Mouse (Mus musculus): Measurements from ENCODE around the gene Prpf18. TPM values are rescaled to one million over a fixed set of nuclear protein-coding genes. Genes with fewer than 3 reads are reported as not detected.

Prpf18 gene
- polyA plus RNA-seq, 1 experiment from 2014 or later: 16.2 TPM

DNA sequence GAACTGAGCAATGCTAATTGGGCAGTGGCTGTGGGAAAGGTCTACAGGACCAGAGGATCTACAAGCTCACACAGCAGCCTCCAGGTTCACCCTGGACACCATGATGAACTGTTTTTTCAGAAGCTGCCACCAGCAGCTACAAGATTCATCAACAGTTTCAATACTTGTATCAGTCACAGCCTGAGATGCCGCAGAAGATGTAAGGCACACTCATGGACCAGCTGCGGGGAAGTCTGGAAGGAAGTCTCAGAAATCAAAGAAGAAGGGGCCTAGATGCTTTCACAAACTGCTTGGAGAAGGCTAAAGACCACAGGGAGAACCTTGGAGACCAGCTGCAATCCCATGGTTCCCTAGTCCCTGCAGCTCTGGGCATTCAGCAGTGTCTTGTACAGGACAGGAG lies 2.3 kb downstream of the Prpf18 start:
- no peak for DNase-seq
- TF ChIP-seq CTCF (IDR thresholded peaks at IDR 0.05; ENCODE audit: low read depth): no peak
- no peak for TF ChIP-seq EP300 (IDR thresholded peaks at IDR 0.05; ENCODE audit: low read depth)
- Histone ChIP-seq H3K9ac (replicated peaks) (no peak overlapping the region), H3K36me3 (replicated peaks; ENCODE audit: insufficient read depth, low read length) (peaks cover 22% of the 10 kb centered on the region), H3K4me1 (ENCODE audit: insufficient read depth) (peaks cover 14% of the 10 kb centered on the region), H3K4me3 (ENCODE audit: low read depth, low read length) (no peak overlapping the region), H3K27ac (ENCODE audit: low read depth) (no peak overlapping the region; the same call in 1 of the 2 replicates), H3K27me3 (ENCODE audit: insufficient read depth, low read length) (no peaks in the 10 kb centered on the region), H3K9me3 (ENCODE audit: low read length) (no peaks in the 10 kb centered on the region), H3K4me2 (ENCODE audit: low read depth, low read length) (peak overlapping the region; percentile 67; the same call in 1 of the 2 replicates)
- no peak for ATAC-seq
- WGBS (ENCODE audit: insufficient replicate concordance): 92% methylated on average over 2 of the region's 2 CpGs

DNA sequence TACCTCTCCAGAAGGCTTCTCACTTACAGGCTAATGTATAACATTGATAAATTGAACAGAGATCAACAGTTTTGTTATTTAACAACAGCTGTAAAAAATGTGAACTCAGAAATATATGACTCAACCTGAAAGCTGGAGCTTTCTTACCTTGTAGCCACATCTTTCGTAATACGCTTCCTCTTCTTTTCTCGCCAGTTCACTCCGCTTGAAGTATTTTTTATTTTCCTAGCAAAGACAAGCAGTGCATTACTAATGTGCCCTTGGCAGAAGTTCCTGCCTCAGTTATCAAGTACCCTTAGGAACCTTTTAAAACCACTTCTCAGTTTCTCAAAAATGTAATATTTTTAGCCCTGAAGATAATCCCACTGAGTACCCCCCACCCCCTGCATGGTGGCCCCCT lies 3.8 kb downstream of the Prpf18 start:
- 75% methylated on average over 4 of the region's 4 CpGs for WGBS (ENCODE audit: insufficient replicate concordance)
- Histone ChIP-seq H3K36me3 (replicated peaks; ENCODE audit: insufficient read depth, low read length) (peaks cover 30% of the 10 kb centered on the region), H3K27me3 (ENCODE audit: insufficient read depth, low read length) (no peaks in the 10 kb centered on the region), H3K27ac (ENCODE audit: low read depth) (no peak overlapping the region), H3K9ac (replicated peaks) (no peak overlapping the region), H3K4me2 (ENCODE audit: low read depth, low read length) (no peak overlapping the region), H3K9me3 (ENCODE audit: low read length) (no peaks in the 10 kb centered on the region), H3K4me1 (ENCODE audit: insufficient read depth) (peaks cover 14% of the 10 kb centered on the region), H3K4me3 (ENCODE audit: low read depth, low read length) (no peak overlapping the region)
- DNase-seq (no peak), ATAC-seq (no peak)
- no peak for TF ChIP-seq CTCF (IDR thresholded peaks at IDR 0.05; ENCODE audit: low read depth)
- TF ChIP-seq EP300 (IDR thresholded peaks at IDR 0.05; ENCODE audit: low read depth): no peak

DNA sequence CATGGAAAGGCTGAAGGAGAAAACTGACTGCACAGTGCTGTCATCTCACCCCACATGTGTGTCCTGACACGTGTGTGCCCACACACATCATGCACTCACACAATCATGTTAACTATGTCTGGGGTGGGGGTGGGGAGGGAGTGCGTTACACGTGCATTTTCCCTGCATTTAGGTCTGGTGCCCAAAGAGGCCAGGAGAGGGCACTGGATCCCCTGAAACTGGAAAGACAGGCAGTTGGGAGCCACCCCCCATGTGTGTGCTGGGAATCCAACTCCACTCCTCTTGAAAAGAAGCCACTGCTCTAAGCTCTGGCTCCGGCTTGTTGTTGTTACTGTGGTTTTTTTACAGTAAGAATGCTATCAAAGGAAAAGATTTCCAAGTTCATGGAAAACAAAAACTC lies 6.8 kb downstream of the Prpf18 start:
- H3K36me3 ChIP-seq (replicated peaks; ENCODE audit: insufficient read depth, low read length): peaks cover 49% of the 10 kb centered on the region
- WGBS (ENCODE audit: insufficient replicate concordance): 87% methylated on average over 4 of the region's 4 CpGs

DNA sequence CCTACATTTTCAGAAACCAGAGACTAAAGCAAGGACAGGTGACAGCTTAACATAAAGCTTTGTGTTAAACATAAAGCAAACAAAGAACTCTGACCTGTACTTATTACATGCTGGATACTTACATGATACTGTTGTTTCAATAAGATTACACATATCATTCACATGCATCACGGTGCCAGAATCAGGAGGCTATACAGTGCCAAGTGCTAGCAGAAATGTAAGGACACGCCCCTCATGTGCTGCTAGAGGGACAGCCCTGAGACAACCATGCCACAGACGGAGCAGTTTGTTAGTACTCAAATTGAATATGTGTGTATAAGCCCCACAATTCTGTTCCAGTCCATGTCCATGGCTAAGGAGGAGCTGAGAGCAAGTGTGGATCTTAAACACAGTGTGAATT lies 13.7 kb downstream of the Prpf18 start:
- WGBS (ENCODE audit: insufficient replicate concordance): 83% methylated on average over 3 of the region's 3 CpGs
- ATAC-seq (no peak), DNase-seq (no peak)
- no peak for TF ChIP-seq CTCF (IDR thresholded peaks at IDR 0.05; ENCODE audit: low read depth)
- TF ChIP-seq EP300 (IDR thresholded peaks at IDR 0.05; ENCODE audit: low read depth): no peak
- Histone ChIP-seq H3K4me3 (ENCODE audit: low read depth, low read length) (no peak overlapping the region), H3K4me1 (ENCODE audit: insufficient read depth) (no peaks in the 10 kb centered on the region), H3K27ac (ENCODE audit: low read depth) (no peak overlapping the region), H3K27me3 (ENCODE audit: insufficient read depth, low read length) (no peaks in the 10 kb centered on the region), H3K9ac (replicated peaks) (no peak overlapping the region), H3K36me3 (replicated peaks; ENCODE audit: insufficient read depth, low read length) (peaks cover 76% of the 10 kb centered on the region), H3K9me3 (ENCODE audit: low read length) (no peaks in the 10 kb centered on the region), H3K4me2 (ENCODE audit: low read depth, low read length) (no peak overlapping the region)

More for the DNA sequence above, 6.8 kb downstream of the Prpf18 start:
- H3K4me1 ChIP-seq (ENCODE audit: insufficient read depth): peaks cover 9% of the 10 kb centered on the region
- H3K4me3 ChIP-seq (ENCODE audit: low read depth, low read length): no peak overlapping the region
- no peaks in the 10 kb centered on the region for H3K9me3 ChIP-seq (ENCODE audit: low read length)
- ATAC-seq (no peak), DNase-seq (no peak)
- H3K4me2 ChIP-seq (ENCODE audit: low read depth, low read length): no peak overlapping the region
- no peaks in the 10 kb centered on the region for H3K27me3 ChIP-seq (ENCODE audit: insufficient read depth, low read length)
- no peak overlapping the region for H3K27ac ChIP-seq (ENCODE audit: low read depth)
- no peak for TF ChIP-seq EP300 (IDR thresholded peaks at IDR 0.05; ENCODE audit: low read depth)
- no peak overlapping the region for H3K9ac ChIP-seq (replicated peaks)

DNA sequence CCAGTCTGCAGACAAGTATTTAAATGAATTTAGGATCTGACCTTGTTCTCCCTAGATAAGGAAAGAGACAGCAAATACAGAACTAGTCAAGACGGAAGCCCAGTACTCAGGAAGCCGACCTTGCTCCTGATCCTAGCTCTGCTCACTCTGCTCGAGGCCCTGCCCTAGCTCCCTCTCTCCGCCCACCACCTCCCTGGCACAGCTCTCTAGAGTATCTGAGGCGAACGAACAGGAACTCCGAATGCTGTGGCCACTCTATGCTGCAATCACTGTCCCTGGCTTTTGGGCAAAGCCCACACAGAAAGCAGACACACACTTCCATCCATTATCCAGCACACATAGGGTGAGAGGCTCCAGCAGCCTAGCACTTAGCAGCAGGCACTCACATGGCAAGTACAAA lies 15.3 kb downstream of the Prpf18 start:
- no peak overlapping the region for H3K9ac ChIP-seq (replicated peaks)
- WGBS (ENCODE audit: insufficient replicate concordance): 76% methylated on average over 7 of the region's 7 CpGs
- ATAC-seq (no peak), DNase-seq (peak; percentile 8)
- no peak overlapping the region for H3K27ac ChIP-seq (ENCODE audit: low read depth)
- no peaks in the 10 kb centered on the region for H3K27me3 ChIP-seq (ENCODE audit: insufficient read depth, low read length)
- no peak overlapping the region for H3K4me2 ChIP-seq (ENCODE audit: low read depth, low read length)
- H3K4me3 ChIP-seq (ENCODE audit: low read depth, low read length): no peak overlapping the region
- H3K9me3 ChIP-seq (ENCODE audit: low read length): no peaks in the 10 kb centered on the region
- no peaks in the 10 kb centered on the region for H3K4me1 ChIP-seq (ENCODE audit: insufficient read depth)
- no peak for TF ChIP-seq CTCF (IDR thresholded peaks at IDR 0.05; ENCODE audit: low read depth)
- peaks cover 78% of the 10 kb centered on the region for H3K36me3 ChIP-seq (replicated peaks; ENCODE audit: insufficient read depth, low read length)

DNA sequence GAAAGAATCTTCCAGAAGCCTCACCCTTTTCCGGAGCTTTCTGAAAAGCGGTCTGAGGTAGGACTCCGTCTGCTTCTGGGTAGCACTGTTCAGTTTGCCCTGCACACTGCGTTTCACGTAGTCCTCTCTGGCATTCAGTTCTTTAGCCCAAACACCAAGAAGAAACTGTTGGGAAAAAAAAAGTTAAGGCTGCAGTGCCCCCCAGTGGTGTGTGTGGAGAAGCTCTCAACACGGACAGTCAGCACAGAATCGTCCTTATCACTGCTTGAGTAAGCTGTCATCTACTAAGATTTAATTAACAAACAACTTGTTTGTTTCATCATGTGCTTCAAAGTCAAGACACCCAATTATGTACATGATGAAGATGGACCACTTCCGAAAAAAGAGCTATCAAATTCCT lies 16.1 kb downstream of the Prpf18 start:
- 85% methylated on average over 8 of the region's 8 CpGs for WGBS (ENCODE audit: insufficient replicate concordance)
- no peaks in the 10 kb centered on the region for H3K9me3 ChIP-seq (ENCODE audit: low read length)
- peaks cover 74% of the 10 kb centered on the region for H3K36me3 ChIP-seq (replicated peaks; ENCODE audit: insufficient read depth, low read length)
- H3K4me1 ChIP-seq (ENCODE audit: insufficient read depth): no peaks in the 10 kb centered on the region
- H3K4me3 ChIP-seq (ENCODE audit: low read depth, low read length): no peak overlapping the region
- H3K4me2 ChIP-seq (ENCODE audit: low read depth, low read length): no peak overlapping the region
- DNase-seq: peak; percentile 13
- H3K27me3 ChIP-seq (ENCODE audit: insufficient read depth, low read length): no peaks in the 10 kb centered on the region
- H3K27ac ChIP-seq (ENCODE audit: low read depth): no peak overlapping the region
- ATAC-seq: no peak
- peak; percentile 34 for TF ChIP-seq CTCF (IDR thresholded peaks at IDR 0.05; ENCODE audit: low read depth)
- no peak for TF ChIP-seq EP300 (IDR thresholded peaks at IDR 0.05; ENCODE audit: low read depth)
- no peak overlapping the region for H3K9ac ChIP-seq (replicated peaks)

Data from liver, postnatal 0 days (tissue).